Mouse (Mus musculus) urinary bladder, postnatal 25 days (tissue): Measurements from ENCODE around the gene Rab31.
A peak's percentile ranks its signal among the peaks of the same experiment; 100 is the strongest.

ENCODE experiments used
- DNase-seq: peaks from one replicate; pipeline ENCODE4 v3.0.0; 2022; ENCODE audit warnings: low spot score

The Rab31 gene

GRCm38 (mm10) chr17:65623130-65623529 is 149.4 kb downstream of the Rab31 start:
- no peak for DNase-seq

- no peak for DNase-seq
Measured at GRCm38 (mm10) chr17:65618431-65618830, 154.1 kb downstream of the Rab31 start.

- DNase-seq: no peak
Measured at GRCm38 (mm10) chr17:65615678-65616077, 156.9 kb downstream of the Rab31 start.

GRCm38 (mm10) chr17:65614431-65614830 is 158.1 kb downstream of the Rab31 start:
- no peak for DNase-seq

- DNase-seq: peak; percentile 99
Measured at GRCm38 (mm10) chr17:65613463-65614412, 158.8 kb downstream of the Rab31 start, which contains the start of gene Vapa. Gene Vapa (minus strand): TSS chr17:65613555.

- no peak for DNase-seq
Measured at GRCm38 (mm10) chr17:65613142-65613462, 159.4 kb downstream of the Rab31 start.

- peak; percentile 31 for DNase-seq
Measured at GRCm38 (mm10) chr17:65612391-65613141, 160.0 kb downstream of the Rab31 start.

- no peak for DNase-seq
Measured at GRCm38 (mm10) chr17:65611721-65612120, 160.8 kb downstream of the Rab31 start.

GRCm38 (mm10) chr17:65608743-65609142 is 163.8 kb downstream of the Rab31 start:
- no peak for DNase-seq

GRCm38 (mm10) chr17:65608312-65608687 is 164.3 kb downstream of the Rab31 start:
- no peak for DNase-seq

- DNase-seq: no peak
Measured at GRCm38 (mm10) chr17:65607574-65608311, 164.8 kb downstream of the Rab31 start.

GRCm38 (mm10) chr17:65606014-65606413 is 166.5 kb downstream of the Rab31 start:
- no peak for DNase-seq

- no peak for DNase-seq
Measured at GRCm38 (mm10) chr17:65604892-65605291, 167.7 kb downstream of the Rab31 start.

GRCm38 (mm10) chr17:65604315-65604714 is 168.2 kb downstream of the Rab31 start:
- DNase-seq: no peak
